Mouse (Mus musculus): ENCODE results near the gene Ect2l. TPM values are rescaled to one million over a fixed set of nuclear protein-coding genes. Genes with fewer than 3 reads are reported as not detected.
"Not testable (repeated sequence)": the region's sequence is repeated elsewhere in the genome, so short reads cannot be mapped to it uniquely, and the experiment has no call there.

Ect2l gene
- polyA plus RNA-seq, 1 experiment from 2014 or later: not detected

DNA sequence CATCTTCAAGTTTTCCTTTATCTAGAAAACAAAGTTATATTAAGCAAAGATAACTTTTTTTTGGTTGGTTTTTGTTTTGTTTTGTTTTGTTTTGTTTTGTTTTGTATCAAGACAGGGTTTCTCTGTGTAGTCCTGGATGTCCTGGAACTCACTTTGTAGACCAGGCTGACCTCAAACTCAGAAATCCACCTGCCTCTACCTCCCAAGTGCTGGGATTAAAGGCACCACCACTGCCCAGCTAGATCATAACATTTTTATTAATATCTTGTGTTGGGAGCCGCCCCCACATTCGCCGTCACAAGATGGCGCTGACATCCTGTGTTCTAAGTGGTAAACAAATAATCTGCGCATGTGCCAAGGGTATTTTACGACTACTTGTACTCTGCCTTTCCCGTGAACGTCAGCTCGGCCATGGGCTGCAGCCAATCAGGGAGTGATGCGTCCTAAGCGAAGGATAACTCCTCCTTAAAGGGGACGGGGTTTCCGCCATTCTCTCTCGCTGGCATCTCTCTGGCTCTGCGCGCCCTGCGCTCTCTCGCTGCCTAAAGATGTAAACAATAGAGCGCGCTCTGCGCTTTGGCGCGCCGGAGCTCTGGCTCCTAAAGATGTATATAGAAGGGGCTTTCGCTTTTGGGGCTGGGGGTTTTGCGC, 71.7 kb downstream of the Ect2l start:
- 59% methylated on average over 17 of the region's 26 CpGs for WGBS (ENCODE audit: insufficient replicate concordance)
- peak overlapping the region; percentile 36 for H3K4me3 ChIP-seq (replicated peaks)
- not testable (repeated sequence) for H3K4me1 ChIP-seq (replicated peaks); H3K27me3 ChIP-seq; H3K27ac ChIP-seq (replicated peaks); H3K9ac ChIP-seq; H3K9me3 ChIP-seq (replicated peaks); H3K36me3 ChIP-seq (replicated peaks)
- peak overlapping the region; percentile 36 for H3K4me2 ChIP-seq
- peak; percentile 42; the same call in 1 of the 2 replicates for ATAC-seq (ENCODE audit: insufficient read depth)

DNA sequence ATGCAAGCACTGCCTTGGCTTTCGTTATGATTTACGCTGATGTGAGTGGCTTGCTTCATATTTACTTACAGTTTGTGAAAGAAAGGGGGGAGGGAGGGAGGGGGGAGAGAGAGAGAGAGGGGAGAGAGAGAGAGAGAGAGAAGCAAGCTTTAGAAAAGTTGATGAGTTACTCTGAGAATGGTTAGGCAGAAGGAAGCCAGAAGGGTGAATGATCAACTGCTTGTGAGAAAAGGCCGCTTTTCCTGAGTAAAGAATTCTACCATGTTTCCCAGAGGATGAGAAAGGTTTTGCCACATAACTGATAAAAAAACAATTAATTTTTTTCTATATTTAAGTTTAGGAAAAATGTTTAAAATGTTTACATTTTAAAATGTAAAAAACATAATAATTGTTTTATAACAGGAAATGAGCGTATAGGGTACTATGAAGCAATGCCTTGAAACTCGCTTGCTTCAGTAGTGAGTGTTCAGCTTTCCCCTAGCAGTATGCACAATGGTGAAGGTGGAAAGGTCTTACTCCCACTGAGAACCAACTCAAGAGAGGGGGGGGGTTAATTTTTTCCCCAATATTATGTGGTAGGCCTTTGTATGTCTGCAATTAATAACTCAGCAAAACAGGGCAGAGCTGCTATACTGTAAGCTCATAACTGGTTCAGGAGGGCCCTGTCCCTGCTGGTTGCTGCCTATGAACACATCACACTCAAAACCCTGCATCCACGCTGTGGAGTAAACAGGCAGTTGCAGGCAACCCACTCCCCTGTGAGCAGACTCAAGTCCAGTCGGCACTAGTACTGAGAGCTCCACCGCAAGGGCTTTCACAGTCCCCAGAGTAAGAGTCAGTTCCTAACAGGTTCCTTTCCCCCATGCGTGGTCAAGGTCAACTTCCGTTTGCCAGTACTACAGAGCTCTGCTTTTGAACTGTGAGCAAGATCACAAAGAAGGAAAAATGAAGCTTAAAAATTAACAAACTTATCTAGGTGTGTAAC, 78.7 kb downstream of the Ect2l start:
- H3K9ac ChIP-seq: no peak overlapping the region
- no peaks in the 10 kb centered on the region for H3K27me3 ChIP-seq
- no peak overlapping the region for H3K4me3 ChIP-seq (replicated peaks)
- H3K36me3 ChIP-seq (replicated peaks): 0 out of 2 replicates have a peak, but pooled peaks cover 2% of the 10 kb centered on the region
- H3K4me1 ChIP-seq (replicated peaks): no peaks in the 10 kb centered on the region
- ATAC-seq (ENCODE audit: insufficient read depth): no peak
- no peak overlapping the region for H3K4me2 ChIP-seq
- WGBS (ENCODE audit: insufficient replicate concordance): 62% methylated on average over 10 of the region's 10 CpGs
- H3K27ac ChIP-seq (replicated peaks): no peak overlapping the region
- H3K9me3 ChIP-seq (replicated peaks): no peaks in the 10 kb centered on the region

DNA sequence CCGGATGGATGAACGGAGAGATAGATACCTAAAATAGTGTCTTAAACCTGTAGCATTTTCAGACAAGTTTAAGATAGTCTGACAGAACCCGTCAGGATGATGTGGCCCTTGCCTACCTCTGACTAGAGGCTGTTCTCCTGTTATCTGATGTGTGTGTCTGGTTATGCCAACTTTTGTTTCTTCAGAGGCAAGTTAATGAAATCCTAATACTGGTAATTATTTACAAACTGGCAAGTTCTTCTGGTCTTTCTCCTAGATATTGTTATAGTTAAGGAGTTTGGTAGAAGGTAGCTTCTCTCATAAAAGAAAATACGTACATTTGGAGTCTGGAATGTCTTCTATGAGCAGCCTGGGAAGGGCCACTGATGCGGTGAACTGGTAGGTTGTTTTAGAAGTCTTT, 80.4 kb downstream of the Ect2l start:
- H3K9me3 ChIP-seq (replicated peaks): no peaks in the 10 kb centered on the region
- H3K4me3 ChIP-seq (replicated peaks): no peak overlapping the region
- no peak overlapping the region for H3K9ac ChIP-seq
- H3K27me3 ChIP-seq: no peaks in the 10 kb centered on the region
- H3K36me3 ChIP-seq (replicated peaks): 0 out of 2 replicates have a peak, but pooled peaks cover 3% of the 10 kb centered on the region
- ATAC-seq (ENCODE audit: insufficient read depth): no peak
- no peak overlapping the region for H3K4me2 ChIP-seq
- 77% methylated on average over 5 of the region's 5 CpGs for WGBS (ENCODE audit: insufficient replicate concordance)
- H3K27ac ChIP-seq (replicated peaks): no peak overlapping the region
- no peaks in the 10 kb centered on the region for H3K4me1 ChIP-seq (replicated peaks)

GRCm38 (mm10) chr10:18118336-18118735, 92.4 kb downstream of the Ect2l start:
- 85% methylated on average over 8 of the region's 8 CpGs for WGBS (ENCODE audit: insufficient replicate concordance)
- Histone ChIP-seq H3K27me3 (no peaks in the 10 kb centered on the region), H3K36me3 (replicated peaks) (peaks cover 45% of the 10 kb centered on the region)

GRCm38 (mm10) chr10:18113473-18114093, 97.1 kb downstream of the Ect2l start:
- H3K4me1 ChIP-seq (replicated peaks): no peaks in the 10 kb centered on the region
- 66% methylated on average over 10 of the region's 10 CpGs for WGBS (ENCODE audit: insufficient replicate concordance)

More at GRCm38 (mm10) chr10:18118336-18118735, 92.4 kb downstream of the Ect2l start:
- no peak overlapping the region for H3K9ac ChIP-seq
- H3K27ac ChIP-seq (replicated peaks): no peak overlapping the region
- no peaks in the 10 kb centered on the region for H3K9me3 ChIP-seq (replicated peaks)
- ATAC-seq (ENCODE audit: insufficient read depth): no peak
- no peak overlapping the region for H3K4me2 ChIP-seq
- H3K4me1 ChIP-seq (replicated peaks): no peaks in the 10 kb centered on the region
- no peak overlapping the region for H3K4me3 ChIP-seq (replicated peaks)

GRCm38 (mm10) chr10:18110940-18111339, 99.8 kb downstream of the Ect2l start:
- Histone ChIP-seq H3K4me3 (replicated peaks) (no peak overlapping the region), H3K9me3 (replicated peaks) (no peaks in the 10 kb centered on the region), H3K36me3 (replicated peaks) (peaks cover 8% of the 10 kb centered on the region; the same call in 1 of the 2 replicates), H3K4me2 (no peak overlapping the region), H3K9ac (no peak overlapping the region), H3K27ac (replicated peaks) (no peak overlapping the region), H3K4me1 (replicated peaks) (no peaks in the 10 kb centered on the region), H3K27me3 (no peaks in the 10 kb centered on the region)
- no peak for ATAC-seq (ENCODE audit: insufficient read depth)

More at GRCm38 (mm10) chr10:18113473-18114093, 97.1 kb downstream of the Ect2l start:
- H3K27ac ChIP-seq (replicated peaks): no peak overlapping the region
- no peak overlapping the region for H3K4me2 ChIP-seq
- peaks cover 9% of the 10 kb centered on the region; the same call in 1 of the 2 replicates for H3K36me3 ChIP-seq (replicated peaks)
- ATAC-seq (ENCODE audit: insufficient read depth): no peak
- no peaks in the 10 kb centered on the region for H3K9me3 ChIP-seq (replicated peaks)
- H3K27me3 ChIP-seq: no peaks in the 10 kb centered on the region
- H3K4me3 ChIP-seq (replicated peaks): no peak overlapping the region
- no peak overlapping the region for H3K9ac ChIP-seq

GRCm38 (mm10) chr10:18107471-18107870, 103.2 kb downstream of the Ect2l start:
- Histone ChIP-seq H3K36me3 (replicated peaks) (peaks cover 11% of the 10 kb centered on the region), H3K9me3 (replicated peaks) (no peaks in the 10 kb centered on the region), H3K4me1 (replicated peaks) (no peaks in the 10 kb centered on the region), H3K27me3 (no peaks in the 10 kb centered on the region), H3K9ac (no peak overlapping the region), H3K4me3 (replicated peaks) (no peak overlapping the region), H3K27ac (replicated peaks) (no peak overlapping the region), H3K4me2 (no peak overlapping the region)
- WGBS (ENCODE audit: insufficient replicate concordance): 79% methylated on average over 5 of the region's 5 CpGs
- ATAC-seq (ENCODE audit: insufficient read depth): no peak

GRCm38 (mm10) chr10:18102166-18102565, 108.5 kb downstream of the Ect2l start:
- Histone ChIP-seq H3K27ac (replicated peaks) (no peak overlapping the region), H3K4me3 (replicated peaks) (no peak overlapping the region), H3K4me1 (replicated peaks) (no peaks in the 10 kb centered on the region), H3K4me2 (no peak overlapping the region), H3K36me3 (replicated peaks) (peaks cover 5% of the 10 kb centered on the region; the same call in 1 of the 2 replicates), H3K9me3 (replicated peaks) (no peaks in the 10 kb centered on the region), H3K9ac (no peak overlapping the region), H3K27me3 (no peaks in the 10 kb centered on the region)
- no peak for ATAC-seq (ENCODE audit: insufficient read depth)
- WGBS (ENCODE audit: insufficient replicate concordance): 64% methylated on average over 5 of the region's 5 CpGs

DNA sequence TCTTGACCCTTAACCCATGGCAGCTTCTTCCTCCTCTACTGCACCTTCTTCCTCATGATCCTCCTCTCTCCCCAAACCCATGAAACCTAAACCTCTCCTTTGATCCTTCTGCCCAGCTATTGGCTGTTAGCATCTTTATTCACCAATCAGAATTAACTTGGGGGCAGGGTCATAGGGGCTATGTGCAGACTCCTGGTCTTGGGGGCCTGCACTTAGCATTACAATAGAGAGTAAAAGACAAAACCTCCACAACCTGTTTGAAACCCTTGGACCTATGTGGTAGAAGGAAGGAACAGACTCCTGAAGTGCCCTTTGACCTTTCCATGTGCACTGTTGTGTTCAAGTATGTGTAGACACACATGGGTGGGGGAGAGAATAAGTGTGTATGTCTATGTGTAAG, 120.0 kb downstream of the Ect2l start:
- Histone ChIP-seq H3K4me1 (replicated peaks) (no peaks in the 10 kb centered on the region), H3K36me3 (replicated peaks) (peaks cover 16% of the 10 kb centered on the region), H3K9me3 (replicated peaks) (no peaks in the 10 kb centered on the region), H3K27me3 (no peaks in the 10 kb centered on the region), H3K4me2 (no peak overlapping the region), H3K9ac (no peak overlapping the region), H3K4me3 (replicated peaks) (no peak overlapping the region), H3K27ac (replicated peaks) (no peak overlapping the region)
- ATAC-seq (ENCODE audit: insufficient read depth): no peak

DNA sequence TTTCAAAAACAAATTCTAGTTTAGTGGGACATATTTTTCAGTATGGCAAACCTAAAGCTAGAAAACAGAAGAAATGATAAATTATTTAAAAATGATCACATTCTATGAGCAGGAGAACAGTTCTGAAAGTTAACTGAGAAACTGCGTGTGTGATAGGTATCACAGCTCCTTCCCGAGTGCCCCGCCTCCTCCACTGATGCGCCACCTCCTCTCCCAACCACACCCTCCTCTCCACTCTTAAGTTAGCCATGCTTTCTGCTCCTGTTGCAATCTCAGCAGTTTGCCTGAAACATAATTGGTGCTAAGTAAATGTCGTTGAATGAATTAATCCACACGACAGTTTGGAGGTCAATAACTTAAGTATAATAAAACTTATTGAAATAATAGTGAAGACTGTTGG, 127.9 kb downstream of the Ect2l start:
- H3K4me1 ChIP-seq (replicated peaks): no peaks in the 10 kb centered on the region; the same call in 1 of the 2 replicates
- H3K9me3 ChIP-seq (replicated peaks): no peaks in the 10 kb centered on the region
- ATAC-seq (ENCODE audit: insufficient read depth): no peak
- no peak overlapping the region for H3K9ac ChIP-seq
- no peak overlapping the region for H3K4me2 ChIP-seq
- WGBS (ENCODE audit: insufficient replicate concordance): 62% methylated on average over 6 of the region's 6 CpGs
- H3K36me3 ChIP-seq (replicated peaks): no peaks in the 10 kb centered on the region
- no peak overlapping the region for H3K4me3 ChIP-seq (replicated peaks)
- no peaks in the 10 kb centered on the region for H3K27me3 ChIP-seq
- H3K27ac ChIP-seq (replicated peaks): no peak overlapping the region

DNA sequence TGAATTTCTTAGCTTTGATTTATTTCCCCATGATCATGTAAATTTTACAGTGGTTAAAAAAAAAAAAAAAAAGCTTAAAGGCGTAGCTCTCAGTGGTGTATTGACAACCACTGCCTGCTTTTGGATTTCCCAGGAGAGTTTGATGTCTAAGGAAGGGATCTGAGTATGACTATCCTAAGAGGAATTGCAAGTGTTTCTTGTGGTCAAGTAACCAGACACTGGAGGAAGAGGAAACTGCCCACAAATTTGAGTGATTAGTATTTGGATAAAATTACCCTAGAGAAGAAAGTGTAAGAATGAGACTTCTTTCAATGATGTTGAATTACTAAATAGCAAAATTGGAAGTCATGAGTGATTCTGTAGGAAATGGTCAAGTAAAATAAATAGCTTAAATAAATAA, 129.2 kb downstream of the Ect2l start:
- no peak overlapping the region for H3K4me2 ChIP-seq
- H3K4me3 ChIP-seq (replicated peaks): no peak overlapping the region
- no peaks in the 10 kb centered on the region for H3K9me3 ChIP-seq (replicated peaks)
- peaks cover 3% of the 10 kb centered on the region; the same call in 1 of the 2 replicates for H3K4me1 ChIP-seq (replicated peaks)
- H3K27ac ChIP-seq (replicated peaks): no peak overlapping the region
- H3K27me3 ChIP-seq: no peaks in the 10 kb centered on the region
- H3K36me3 ChIP-seq (replicated peaks): no peaks in the 10 kb centered on the region
- no peak overlapping the region for H3K9ac ChIP-seq
- 73% methylated on average over 1 of the region's 1 CpGs for WGBS (ENCODE audit: insufficient replicate concordance)
- ATAC-seq (ENCODE audit: insufficient read depth): no peak

Data from liver, embryonic 15.5 days (tissue).